Mouse (Mus musculus) megakaryocyte progenitor cell, adult 5-6 weeks (primary cell): ENCODE measurements around the gene Tha1. TPM values are rescaled to one million over a fixed set of nuclear protein-coding genes. Genes with fewer than 3 reads are reported as not detected.

ENCODE experiments used
- ATAC-seq: replicated peaks from 2 replicates; pipeline ENCODE4 v1.8.0; 2016; ENCODE audit warnings: mild to moderate bottlenecking, moderate TSS enrichment, inconsistent platforms; ENCODE audit not compliant: poor library complexity
- total RNA-seq, 2 experiments: library from RNA; stranded (forward) in 1 of 2; stranded (reverse) in 1 of 2; fragments of 157-497, 149-512 nt in 1 of 2; fragments of 200-1000 nt in 1 of 2; gene quantifications; 2 replicates each; pipeline versions ENCODE4 v1.2.3 to v1.2.4; 2015 to 2017

Gene Tha1
- 2.9 and 4.1 TPM in 2 replicates for total RNA-seq (2015)
- total RNA-seq (2017): 3.1 and 4.6 TPM in 2 replicates

GRCm38 (mm10) chr11:117872861-117873608, at the start of gene Tha1:
Gene Tha1 (minus strand): TSS chr11:117873481.
- ATAC-seq: peak; percentile 30

GRCm38 (mm10) chr11:117919211-117919610, 45.9 kb upstream of the Tha1 start:
- ATAC-seq: no peak

- ATAC-seq: no peak
Measured at GRCm38 (mm10) chr11:117918541-117918940, 45.3 kb upstream of the Tha1 start.

GRCm38 (mm10) chr11:117915837-117916236, 42.6 kb upstream of the Tha1 start:
- no peak for ATAC-seq

- no peak for ATAC-seq
Measured at GRCm38 (mm10) chr11:117915341-117915740, 42.1 kb upstream of the Tha1 start.

- ATAC-seq: no peak
Measured at GRCm38 (mm10) chr11:117914531-117914930, 41.2 kb upstream of the Tha1 start.

GRCm38 (mm10) chr11:117912684-117913352, 39.5 kb upstream of the Tha1 start:
- ATAC-seq: peak; percentile 87

GRCm38 (mm10) chr11:117909337-117909736, 36.1 kb upstream of the Tha1 start:
- peak; percentile 37; the same call in 1 of the 2 replicates for ATAC-seq

GRCm38 (mm10) chr11:117904442-117904841, 31.2 kb upstream of the Tha1 start:
- ATAC-seq: no peak

- no peak for ATAC-seq
Measured at GRCm38 (mm10) chr11:117902282-117902681, 29.0 kb upstream of the Tha1 start.

- ATAC-seq: no peak
Measured at GRCm38 (mm10) chr11:117896533-117896932, 23.3 kb upstream of the Tha1 start.

GRCm38 (mm10) chr11:117894676-117895075, 21.4 kb upstream of the Tha1 start:
- ATAC-seq: peak; percentile 34; the same call in 1 of the 2 replicates

- no peak for ATAC-seq
Measured at GRCm38 (mm10) chr11:117892199-117892598, 18.9 kb upstream of the Tha1 start.

GRCm38 (mm10) chr11:117891581-117892175, 18.4 kb upstream of the Tha1 start:
- ATAC-seq: peak; percentile 41

- ATAC-seq: no peak
Measured at GRCm38 (mm10) chr11:117890519-117891282, 17.4 kb upstream of the Tha1 start.

- no peak for ATAC-seq
Measured at GRCm38 (mm10) chr11:117889887-117890340, 16.6 kb upstream of the Tha1 start.

- no peak for ATAC-seq
Measured at GRCm38 (mm10) chr11:117888853-117889822, 15.9 kb upstream of the Tha1 start.

GRCm38 (mm10) chr11:117888168-117888852, 15.0 kb upstream of the Tha1 start:
- ATAC-seq: no peak

- ATAC-seq: no peak
Measured at GRCm38 (mm10) chr11:117886000-117886399, 12.7 kb upstream of the Tha1 start.
